Mouse (Mus musculus) spleen, postnatal 14 days (tissue): ENCODE data around the gene Lrch2.
"Not testable (repeated sequence)": the region's sequence is repeated elsewhere in the genome, so short reads cannot be mapped to it uniquely, and the experiment has no call there.

ENCODE experiments used
- DNase-seq, 2 experiments: peaks; one replicate each; pipeline ENCODE4 v3.0.0; 2021 to 2022; ENCODE audit warnings: low spot score in 2 of 2

The Lrch2 gene

GRCm38 (mm10) chrX:147553421-147554201 lies at the start of gene Lrch2:
TSS of gene Lrch2 (minus strand) at chrX:147554081.
- DNase-seq = no peak

GRCm38 (mm10) chrX:147540934-147541870 lies 12.7 kb downstream of the Lrch2 start:
- no peak for DNase-seq

- no peak for DNase-seq
These were observed 15.5 kb downstream of the Lrch2 start for GRCm38 (mm10) chrX:147538377-147538776.

GRCm38 (mm10) chrX:147537117-147537516 lies 16.8 kb downstream of the Lrch2 start:
- DNase-seq = not testable (repeated sequence)

- DNase-seq = no peak
These were observed 18.3 kb downstream of the Lrch2 start for GRCm38 (mm10) chrX:147535616-147536015.

GRCm38 (mm10) chrX:147531675-147532074 lies 22.2 kb downstream of the Lrch2 start:
- DNase-seq = no peak

- no peak for DNase-seq
These were observed 26.2 kb downstream of the Lrch2 start for GRCm38 (mm10) chrX:147527646-147528172.

GRCm38 (mm10) chrX:147489551-147489950 lies 64.3 kb downstream of the Lrch2 start:
- no peak for DNase-seq

- not testable (repeated sequence) for DNase-seq
These were observed 100.3 kb downstream of the Lrch2 start, which contains the start of gene Vmn1r239-ps for GRCm38 (mm10) chrX:147453610-147454009. TSS of gene Vmn1r239-ps (minus strand) at chrX:147453710.

- DNase-seq = no peak
These were observed 110.5 kb downstream of the Lrch2 start for GRCm38 (mm10) chrX:147443386-147443785.

- no peak for DNase-seq
These were observed 118.5 kb downstream of the Lrch2 start for GRCm38 (mm10) chrX:147435400-147435799.

GRCm38 (mm10) chrX:147429753-147430152 lies 124.1 kb downstream of the Lrch2 start:
- DNase-seq = no peak

GRCm38 (mm10) chrX:147429129-147429528 lies 124.8 kb downstream of the Lrch2 start, which contains the start of gene Il13ra2:
TSS of gene Il13ra2 (minus strand) at chrX:147429192.
- no peak for DNase-seq
